Mouse (Mus musculus): Measurements from ENCODE around the gene Ccna2. TPM values are rescaled to one million over a fixed set of nuclear protein-coding genes. Genes with fewer than 3 reads are reported as not detected.

The Ccna2 gene
- polyA plus RNA-seq, 1 experiment from 2014 or later = 297 TPM

Other genes with a start within 250 kb of the Ccna2 start
- gene Anxa5, start 96.3 kb downstream of the Ccna2 start, polyA plus RNA-seq (2014; fragmentation: Nextera tagmentation; extraction: Ambion mirVana) = 129 and 140 TPM in 2 replicates
- gene 1810062G17Rik, start 96.2 kb downstream of the Ccna2 start, polyA plus RNA-seq (2014; fragmentation: Nextera tagmentation; extraction: Ambion mirVana) = 0.39 and 0.64 TPM in 2 replicates
- gene Gm11549, start 50.3 kb downstream of the Ccna2 start, polyA plus RNA-seq (2014; fragmentation: Nextera tagmentation; extraction: Ambion mirVana) = 0.10 and 0.26 TPM in 2 replicates
- gene Exosc9, start 19.5 kb downstream of the Ccna2 start, polyA plus RNA-seq (2014; fragmentation: Nextera tagmentation; extraction: Ambion mirVana) = 89.1 and 90.5 TPM in 2 replicates
- 16.6 and 16.9 TPM in 2 replicates for gene Bbs7, start 41.3 kb upstream of the Ccna2 start, polyA plus RNA-seq (2014; fragmentation: Nextera tagmentation; extraction: Ambion mirVana)
- gene Trpc3, start 118.0 kb upstream of the Ccna2 start, polyA plus RNA-seq (2014; fragmentation: Nextera tagmentation; extraction: Ambion mirVana) = 4.2 and 5.5 TPM in 2 replicates